Mouse (Mus musculus) liver, postnatal 0 days (tissue): ENCODE measurements around the gene Ercc1.

Experiments
- CTCF ChIP-seq: sonication (generic); IDR thresholded peaks from 2 replicates; pipeline ENCODE4 v1.5.1; 2016; ENCODE audit warnings: antibody characterized with exemption, low read depth
- EP300 ChIP-seq: IDR thresholded peaks from 2 replicates; pipeline ENCODE4 v1.6.1; 2016; ENCODE audit warnings: antibody characterized with exemption, low read depth, mild to moderate bottlenecking

DNA sequence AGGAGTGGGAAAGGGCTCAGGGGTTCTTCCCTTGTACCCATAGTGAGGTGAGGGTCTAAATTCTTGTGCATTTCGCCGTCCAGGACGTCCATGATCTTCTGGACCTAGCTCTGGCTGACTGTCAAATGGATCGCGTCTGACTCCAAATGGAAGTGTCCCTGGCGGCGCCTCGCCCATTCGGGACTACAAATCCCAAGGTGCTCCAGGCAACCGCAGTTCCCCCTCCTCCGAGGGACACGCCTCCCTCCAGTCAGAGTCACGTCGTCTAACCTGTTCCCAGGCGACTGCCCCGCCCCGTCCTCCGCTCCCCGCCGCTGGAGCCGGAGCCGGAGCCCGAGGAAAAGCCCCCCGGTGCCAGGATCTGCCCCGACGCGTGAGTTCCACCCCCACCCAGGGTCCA lies 16.4 kb downstream of the Ercc1 start:
- TF ChIP-seq CTCF (no peak), EP300 (no peak)
